In genomic region chr7:123070861-123071260, GRCm38 (mm10) we compare ENCODE assay signal across 26 mouse cellular contexts. TPM values are rescaled to one million over a fixed set of nuclear protein-coding genes. Genes with fewer than 3 reads are reported as not detected.
A peak's percentile ranks its signal among the peaks of the same experiment; 100 is the strongest.
DNase-seq lines count a peak whose midpoint lies in the region; ATAC-seq lines count a peak whose summit lies in the region.
"Had no signal": no experiment of that assay in that cellular context is flagged by ENCODE, and none has a peak within 500 bp of the region (broad histone marks: within the 10 kb centered on the region; RNA-seq: fewer than 3 reads in every experiment).

No protein-coding gene starts in this region.

- no peaks in the 10 kb centered on the region for H3K9me3 ChIP-seq in lung, embryonic 15.5 days
- no peaks in the 10 kb centered on the region for H3K9me3 ChIP-seq in liver, embryonic 11.5 days (ENCODE audit: control insufficient read depth, low read length)
- H3K9me3 ChIP-seq: embryonic facial prominence, embryonic 10.5 days; embryonic facial prominence, embryonic 13.5 days; forebrain, embryonic 13.5 days; heart, embryonic 13.5 days had no signal

- H3K4me3 ChIP-seq in lung, embryonic 15.5 days = no peak overlapping the region
- no peak overlapping the region for H3K4me3 ChIP-seq in liver, embryonic 11.5 days (ENCODE audit: low read depth, low read length)
- H3K4me3 ChIP-seq: embryonic facial prominence, embryonic 10.5 days; embryonic facial prominence, embryonic 13.5 days; erythroblast, embryonic 14.5 days; forebrain, embryonic 13.5 days; heart, embryonic 13.5 days had no signal

- H3K4me1 ChIP-seq in lung, embryonic 15.5 days = peaks cover 15% of the 10 kb centered on the region
- H3K4me1 ChIP-seq in liver, embryonic 11.5 days (replicated peaks; ENCODE audit: control insufficient read depth, insufficient read depth, low read length) = no peaks in the 10 kb centered on the region

- DNase-seq in lung, adult 18-20 months = peak; percentile 56 to 68
- peak; percentile 48 for DNase-seq in lung, postnatal 10 days
- peak; percentile 72 for DNase-seq in lung, postnatal 36 days
- DNase-seq in liver, embryonic 11.5 days (ENCODE audit: low spot score) = no peak
- DNase-seq in kidney, adult 11 months = no peak
- no peak for DNase-seq in layer of hippocampus, adult 9-10 months (ENCODE audit: low spot score)
- DNase-seq: adrenal gland, adult 8-10 months; adrenal gland, postnatal 25 days; cerebellum, adult 11-12 months; cerebellum, adult 8-10 months; cerebellum, postnatal 10 days; cerebellum, postnatal 36 days; embryo, embryonic 11 days; gastrocnemius, postnatal 25 days; heart, postnatal 14 days; heart, postnatal 4 days had no signal

- H3K36me3 ChIP-seq in lung, embryonic 15.5 days = no peaks in the 10 kb centered on the region
- no peaks in the 10 kb centered on the region for H3K36me3 ChIP-seq in liver, embryonic 11.5 days (ENCODE audit: control insufficient read depth, insufficient read depth, low read length)
- H3K36me3 ChIP-seq: embryonic facial prominence, embryonic 10.5 days; embryonic facial prominence, embryonic 13.5 days; heart, embryonic 13.5 days had no signal

- H3K27ac ChIP-seq in lung, embryonic 15.5 days = 0 out of 2 replicates have a peak overlapping the region, but pooled peaks have one; percentile 22
- no peak overlapping the region for H3K27ac ChIP-seq in liver, embryonic 11.5 days (ENCODE audit: low read depth, low read length)
- H3K27ac ChIP-seq: embryonic facial prominence, embryonic 10.5 days; embryonic facial prominence, embryonic 13.5 days; forebrain, embryonic 13.5 days; heart, embryonic 13.5 days; hindbrain, embryonic 14.5 days had no signal

- peak; percentile 75 for ATAC-seq in lung, embryonic 15.5 days (ENCODE audit: borderline replicate concordance, extremely low read depth, low FRiP score, low TSS enrichment)
- ATAC-seq in liver, embryonic 11.5 days (replicated peaks; ENCODE audit: low FRiP score) = no peak
- ATAC-seq in monocyte, adult 5-6 weeks (replicated peaks; ENCODE audit: insufficient number of reproducible peaks, low FRiP score, low TSS enrichment, poor library complexity, severe bottlenecking) = no peak
- ATAC-seq: activated CD4-positive, CD25-positive, alpha-beta regulatory T cell, adult 4 months; forebrain, embryonic 13.5 days; forebrain, embryonic 16.5 days had no signal

- 32% methylated on average over 4 of the region's 4 CpGs for WGBS in lung, embryonic 15.5 days
- WGBS in liver, embryonic 11.5 days = 65% methylated on average over 4 of the region's 4 CpGs

- no peaks in the 10 kb centered on the region for H3K27me3 ChIP-seq in lung, embryonic 15.5 days
- H3K27me3 ChIP-seq in liver, embryonic 11.5 days (replicated peaks; ENCODE audit: control insufficient read depth, insufficient read depth, low read length) = no peaks in the 10 kb centered on the region
- H3K27me3 ChIP-seq: embryonic facial prominence, embryonic 13.5 days; heart, embryonic 13.5 days had no signal

- no peak overlapping the region for H3K9ac ChIP-seq in lung, embryonic 15.5 days
- H3K9ac ChIP-seq in liver, embryonic 11.5 days (ENCODE audit: low read depth, low read length) = no peak overlapping the region
- H3K9ac ChIP-seq: embryonic facial prominence, embryonic 13.5 days; forebrain, embryonic 13.5 days; heart, embryonic 13.5 days; hindbrain, embryonic 14.5 days had no signal

- no peak overlapping the region for H3K4me2 ChIP-seq in lung, embryonic 15.5 days
- H3K4me2 ChIP-seq in liver, embryonic 11.5 days = no peak overlapping the region
- H3K4me2 ChIP-seq: embryonic facial prominence, embryonic 13.5 days; forebrain, embryonic 13.5 days; heart, embryonic 13.5 days; hindbrain, embryonic 14.5 days had no signal

RNA-seq across cellular contexts. Expression of gene Tnrc6a, which starts 52.8 kb away (rescaled TPM):
- 38.5 and 38.8 TPM in 2 replicates for polyA plus RNA-seq in lung, embryonic 15.5 days (2015; fragmentation: Nextera tagmentation; extraction: Ambion mirVana)
- polyA plus RNA-seq in liver, embryonic 11.5 days (2014; fragmentation: Nextera tagmentation; extraction: Ambion mirVana) = 36.4 and 41.1 TPM in 2 replicates
- total RNA-seq in monocyte, adult 5-6 weeks (2017) = 66.6 to 90.5 TPM (median 70.1 TPM) in 3 replicates

Comparison
In these comparisons a context has a peak if more than half of its experiments do, and no peak if none do; other contexts are left out.
1. DNase-seq: peak in lung, adult 18-20 months (2 of 2), lung, postnatal 10 days (single experiment) and lung, postnatal 36 days (single experiment); none in liver, embryonic 11.5 days (single experiment), kidney, adult 11 months (single experiment) and layer of hippocampus, adult 9-10 months (single experiment).